Mouse (Mus musculus) small intestine, adult 2 months (tissue): ENCODE measurements at regions not wholly inside any gene's neighbourhood (a gene's known extent, or its start where the extent isn't known, plus 50 kb on each side); places are given as distances from the start of the nearest gene placed in this dataset.

Experiments
- H3K27ac ChIP-seq: fragments of 200-500 bp; 2 replicates; pipeline ENCODE4 v1.5.1; 2012; ENCODE audit warnings: low read depth, low read length, control low read depth, inconsistent platforms; ENCODE audit not compliant: insufficient read depth
- H3K27me3 ChIP-seq: fragments of 200-500 bp; 2 replicates; pipeline ENCODE4 v1.6.1; 2012; ENCODE audit warnings: mild to moderate bottlenecking, moderate library complexity, low read length, inconsistent platforms; ENCODE audit not compliant: control insufficient read depth, insufficient read depth
- H3K36me3 ChIP-seq: fragments of 200-500 bp; 2 replicates; pipeline ENCODE4 v1.6.1; 2012; ENCODE audit warnings: mild to moderate bottlenecking, low read length, control low read depth, inconsistent platforms; ENCODE audit not compliant: control insufficient read depth, insufficient read depth
- H3K4me1 ChIP-seq: fragments of 200-500 bp; 2 replicates; pipeline ENCODE4 v1.6.1; 2012; ENCODE audit warnings: low read length, inconsistent platforms, mixed read lengths; ENCODE audit not compliant: control insufficient read depth, insufficient read depth, insufficient read length
- H3K4me3 ChIP-seq: fragments of 200-500 bp; 2 replicates; pipeline ENCODE4 v1.5.1; 2012; ENCODE audit warnings: low read depth, mild to moderate bottlenecking, control low read depth, inconsistent platforms, low read length, moderate library complexity
- CTCF ChIP-seq: fragments of 200-500 bp; IDR thresholded peaks from 2 replicates; pipeline ENCODE4 v1.5.1; 2012; ENCODE audit warnings: low read depth, mild to moderate bottlenecking, control low read depth, inconsistent platforms, low read length, moderate library complexity, mixed read lengths; ENCODE audit not compliant: insufficient replicate concordance, insufficient read length; ENCODE audit errors: extremely low read depth
- POLR2A ChIP-seq: fragments of 200-500 bp; IDR thresholded peaks from 2 replicates; pipeline ENCODE4 v1.6.1; 2012; ENCODE audit warnings: low read depth, mild to moderate bottlenecking, control low read depth, inconsistent platforms, low read length, moderate library complexity
- WGBS: fragments of 180-500 bp; shearing (Covaris S2); methylation state at CpG from one replicate; pipeline ENCODE4 v1.1.7; 2018; 5-methylcytosine and 5-hydroxymethylcytosine counted together

GRCm38 (mm10) chr10:38147421-38147820 is 674.2 kb downstream of the Rfpl4b start:
- Histone ChIP-seq H3K27me3 (no peaks in the 10 kb centered on the region), H3K4me3 (no peak overlapping the region), H3K4me1 (no peaks in the 10 kb centered on the region), H3K27ac (no peak overlapping the region), H3K36me3 (no peaks in the 10 kb centered on the region)
- 59% methylated on average over 2 of the region's 2 CpGs for WGBS
- TF ChIP-seq CTCF (no peak), POLR2A (no peak)

GRCm38 (mm10) chr10:38139196-38139595 is 682.4 kb downstream of the Rfpl4b start:
- no peak for TF ChIP-seq CTCF
- TF ChIP-seq POLR2A, result no peak
- H3K27ac ChIP-seq, result no peak overlapping the region
- no peaks in the 10 kb centered on the region for H3K27me3 ChIP-seq
- no peak overlapping the region for H3K4me3 ChIP-seq
- H3K36me3 ChIP-seq, result no peaks in the 10 kb centered on the region
- H3K4me1 ChIP-seq, result no peaks in the 10 kb centered on the region

GRCm38 (mm10) chr10:38121911-38122573 is 699.5 kb downstream of the Rfpl4b start:
- Histone ChIP-seq H3K27ac (no peak overlapping the region), H3K36me3 (no peaks in the 10 kb centered on the region), H3K27me3 (no peaks in the 10 kb centered on the region), H3K4me3 (no peak overlapping the region), H3K4me1 (no peaks in the 10 kb centered on the region)
- TF ChIP-seq POLR2A (no peak), CTCF (no peak)
- 73% methylated on average over 3 of the region's 3 CpGs for WGBS

GRCm38 (mm10) chr10:38118601-38119000 is 703.0 kb downstream of the Rfpl4b start:
- H3K4me1 ChIP-seq, result no peaks in the 10 kb centered on the region
- H3K36me3 ChIP-seq, result no peaks in the 10 kb centered on the region
- no peak overlapping the region for H3K27ac ChIP-seq
- H3K27me3 ChIP-seq, result no peaks in the 10 kb centered on the region
- TF ChIP-seq CTCF (no peak), POLR2A (no peak)
- no peak overlapping the region for H3K4me3 ChIP-seq
- 84% methylated on average over 1 of the region's 1 CpGs for WGBS

GRCm38 (mm10) chr10:38116516-38116915 is 705.1 kb downstream of the Rfpl4b start:
- Histone ChIP-seq H3K4me3 (no peak overlapping the region), H3K27me3 (no peaks in the 10 kb centered on the region), H3K27ac (no peak overlapping the region), H3K4me1 (no peaks in the 10 kb centered on the region), H3K36me3 (no peaks in the 10 kb centered on the region)
- 44% methylated on average over 1 of the region's 1 CpGs for WGBS
- TF ChIP-seq CTCF, result no peak
- TF ChIP-seq POLR2A, result no peak

- TF ChIP-seq CTCF, result no peak
- TF ChIP-seq POLR2A, result no peak
- Histone ChIP-seq H3K4me3 (no peak overlapping the region), H3K27me3 (no peaks in the 10 kb centered on the region), H3K36me3 (no peaks in the 10 kb centered on the region), H3K4me1 (no peaks in the 10 kb centered on the region), H3K27ac (no peak overlapping the region)
- WGBS, result 66% methylated on average over 2 of the region's 2 CpGs
Observed at GRCm38 (mm10) chr10:38114194-38114593, 707.4 kb downstream of the Rfpl4b start.

- TF ChIP-seq CTCF (no peak), POLR2A (no peak)
- no peak overlapping the region for H3K4me3 ChIP-seq
- no peaks in the 10 kb centered on the region for H3K36me3 ChIP-seq
- H3K4me1 ChIP-seq, result no peaks in the 10 kb centered on the region
- no peaks in the 10 kb centered on the region for H3K27me3 ChIP-seq
- H3K27ac ChIP-seq, result no peak overlapping the region
- WGBS, result 86% methylated on average over 6 of the region's 6 CpGs
Observed at GRCm38 (mm10) chr10:38108591-38108990, 713.0 kb downstream of the Rfpl4b start.
